Mouse (Mus musculus): ENCODE measurements around the gene Ap3b2. TPM values are rescaled to one million over a fixed set of nuclear protein-coding genes. Genes with fewer than 3 reads are reported as not detected.
A peak's percentile ranks its signal among the peaks of the same experiment; 100 is the strongest.

Gene Ap3b2
- total RNA-seq, 1 experiment from 2014 or later = 13.1 TPM

GRCm38 (mm10) chr7:81476833-81477232 lies 16.9 kb downstream of the Ap3b2 start:
- no peak for DNase-seq

GRCm38 (mm10) chr7:81475221-81475620 lies 18.5 kb downstream of the Ap3b2 start:
- no peak for DNase-seq

GRCm38 (mm10) chr7:81464906-81465450 lies 28.7 kb downstream of the Ap3b2 start:
- no peak for DNase-seq

- DNase-seq = peak; percentile 33
These were observed 29.6 kb downstream of the Ap3b2 start for GRCm38 (mm10) chr7:81464116-81464515.

GRCm38 (mm10) chr7:81462815-81463214 lies 30.9 kb downstream of the Ap3b2 start:
- no peak for DNase-seq

GRCm38 (mm10) chr7:81455155-81455651 lies 38.5 kb downstream of the Ap3b2 start, which contains the start of gene Cpeb1:
Gene Cpeb1 (minus strand): TSS chr7:81455465.
- DNase-seq = peak; percentile 70

GRCm38 (mm10) chr7:81454331-81455039 lies 39.2 kb downstream of the Ap3b2 start:
- peak; percentile 71 for DNase-seq

- DNase-seq = peak; percentile 46
These were observed 40.1 kb downstream of the Ap3b2 start for GRCm38 (mm10) chr7:81453443-81454274.

GRCm38 (mm10) chr7:81452971-81453441 lies 40.7 kb downstream of the Ap3b2 start:
- peak; percentile 54 for DNase-seq

Other genes starting within 250 kb of the Ap3b2 start
- 1,081 and 1,170 TPM in 2 replicates for gene Rps17, start 148.7 kb downstream of the Ap3b2 start, total RNA-seq (2021)
- 29.2 and 39.0 TPM in 2 replicates for gene Cpeb1, start 38.5 kb downstream of the Ap3b2 start, total RNA-seq (2021)
- not detected in 2 replicates for gene BC048679, start 4.4 kb upstream of the Ap3b2 start, total RNA-seq (2021)
- 0.29 and 0.85 TPM in 2 replicates for gene Fsd2, start 73.0 kb upstream of the Ap3b2 start, total RNA-seq (2021)
- gene Whamm, start 77.3 kb upstream of the Ap3b2 start, total RNA-seq (2021) = 21.4 and 25.0 TPM in 2 replicates
- gene Homer2, start 213.6 kb upstream of the Ap3b2 start, total RNA-seq (2021) = 2.4 and 2.6 TPM in 2 replicates

Measured in adrenal gland, postnatal 25 days (tissue).